Mouse (Mus musculus) thymus, postnatal 10 days (tissue): Measurements from ENCODE around the gene Endou.
A peak's percentile ranks its signal among the peaks of the same experiment; 100 is the strongest.

Experiments used
- DNase-seq, 2 experiments: peaks; one replicate each; pipeline ENCODE4 v3.0.0; 2021; ENCODE audit warnings: low spot score in 2 of 2

Endou gene

DNA sequence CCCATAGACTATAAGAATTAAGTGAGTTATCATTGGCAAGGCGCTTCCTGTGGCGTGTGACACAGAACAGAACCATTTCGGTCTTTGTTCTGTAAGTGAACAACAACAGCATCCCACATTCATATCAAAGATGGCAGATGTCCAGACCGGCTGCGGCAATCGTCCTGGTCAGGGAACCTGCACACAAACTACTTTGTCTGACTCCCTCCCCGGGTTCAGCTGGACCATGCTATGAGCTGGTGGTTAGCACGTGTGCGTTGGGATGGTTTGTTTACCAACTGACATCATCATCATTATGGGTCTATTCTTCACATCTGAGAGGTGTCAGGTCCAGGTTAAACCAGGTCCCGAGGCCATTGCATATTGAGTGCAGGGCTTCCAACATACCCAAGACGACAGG, 2.7 kb downstream of the Endou start:
- no peak for DNase-seq

DNA sequence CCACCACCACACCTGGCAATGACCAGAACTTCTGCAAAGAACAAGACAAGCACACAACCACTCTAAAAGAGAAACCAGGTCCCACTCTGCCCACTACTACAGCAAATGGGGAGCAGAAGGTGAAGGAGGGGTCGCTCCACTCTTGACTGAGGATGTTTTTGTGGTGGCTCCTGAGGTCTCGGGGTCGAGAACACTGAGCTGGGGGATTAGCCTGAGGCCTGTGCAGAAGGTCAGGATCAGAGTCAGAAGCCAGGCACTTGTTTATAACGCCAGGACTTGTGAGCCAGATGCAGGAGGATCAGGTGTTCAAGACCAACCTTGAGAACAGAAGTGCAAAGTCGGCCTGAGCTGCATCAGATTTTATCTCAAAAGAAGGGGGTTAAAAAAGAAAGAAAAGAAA, 3.6 kb downstream of the Endou start:
- peak in 1 of 2 experiments; percentile 30 for DNase-seq

DNA sequence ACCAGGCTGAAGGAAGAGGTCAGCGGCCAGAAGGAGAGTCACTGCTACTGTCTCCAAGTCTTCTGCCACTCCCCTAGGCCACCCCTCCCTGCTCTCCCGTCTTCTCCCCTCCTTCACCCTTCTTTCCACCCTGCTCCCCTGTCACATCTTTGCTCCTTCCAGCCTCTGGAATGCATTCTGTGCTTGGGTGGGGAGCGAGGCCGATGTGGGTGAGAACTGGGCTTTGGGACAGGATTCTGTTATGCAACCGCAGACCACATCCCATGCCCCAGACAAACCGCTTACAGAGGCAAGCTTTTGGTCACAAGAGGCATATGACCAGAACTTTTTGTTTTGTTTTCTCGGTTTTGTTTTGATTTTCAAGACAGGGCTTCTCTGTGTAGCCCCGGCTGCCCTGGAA, 4.1 kb downstream of the Endou start:
- peak in 1 of 2 experiments; percentile 30 for DNase-seq

DNA sequence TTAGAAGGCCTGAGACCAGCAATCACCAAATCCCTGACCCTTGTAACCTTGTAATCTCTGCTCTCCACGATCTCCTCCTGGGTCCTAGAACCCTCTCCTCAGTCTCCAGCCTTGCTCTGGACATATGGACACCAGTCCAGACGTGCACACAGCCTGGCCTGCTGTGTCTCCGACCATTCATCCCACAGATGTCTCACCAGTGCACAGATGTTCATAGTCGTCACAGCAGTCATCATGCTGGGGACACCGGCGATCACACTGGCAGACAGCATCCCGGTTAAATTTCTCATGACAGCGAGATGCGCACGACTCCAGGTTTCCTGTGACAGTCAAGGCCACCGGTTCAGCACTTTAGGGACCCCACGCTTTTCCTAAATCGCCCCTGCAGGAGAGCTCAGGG, 4.8 kb downstream of the Endou start:
- no peak for DNase-seq

DNA sequence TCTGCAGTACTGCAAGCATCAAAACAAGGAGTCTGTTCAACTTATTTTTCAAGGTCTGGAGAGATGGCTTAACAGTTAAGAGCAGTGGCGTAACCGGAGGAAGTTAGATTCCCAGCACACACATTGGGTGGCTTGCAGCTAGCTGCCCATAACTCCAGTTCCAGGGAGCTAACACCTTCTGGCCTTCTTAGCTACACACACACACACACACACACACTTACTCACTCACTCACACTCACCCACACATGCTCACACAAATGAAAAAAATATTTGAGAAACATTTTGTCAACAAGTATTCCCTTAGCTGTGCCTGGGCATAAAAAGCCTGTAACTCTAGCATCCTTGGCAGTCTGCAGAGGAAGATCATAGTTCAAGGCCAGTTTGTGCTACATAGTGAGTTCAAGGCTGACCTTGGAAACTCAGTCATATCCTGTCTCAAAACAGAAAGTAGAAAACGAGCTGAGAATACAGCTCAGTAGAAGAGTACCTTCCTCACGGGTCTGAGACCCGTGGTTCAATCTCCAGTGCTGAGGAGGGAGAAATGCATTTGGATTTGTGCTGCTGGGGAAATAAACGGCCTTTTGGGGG, 5.8 kb downstream of the Endou start:
- no peak for DNase-seq

DNA sequence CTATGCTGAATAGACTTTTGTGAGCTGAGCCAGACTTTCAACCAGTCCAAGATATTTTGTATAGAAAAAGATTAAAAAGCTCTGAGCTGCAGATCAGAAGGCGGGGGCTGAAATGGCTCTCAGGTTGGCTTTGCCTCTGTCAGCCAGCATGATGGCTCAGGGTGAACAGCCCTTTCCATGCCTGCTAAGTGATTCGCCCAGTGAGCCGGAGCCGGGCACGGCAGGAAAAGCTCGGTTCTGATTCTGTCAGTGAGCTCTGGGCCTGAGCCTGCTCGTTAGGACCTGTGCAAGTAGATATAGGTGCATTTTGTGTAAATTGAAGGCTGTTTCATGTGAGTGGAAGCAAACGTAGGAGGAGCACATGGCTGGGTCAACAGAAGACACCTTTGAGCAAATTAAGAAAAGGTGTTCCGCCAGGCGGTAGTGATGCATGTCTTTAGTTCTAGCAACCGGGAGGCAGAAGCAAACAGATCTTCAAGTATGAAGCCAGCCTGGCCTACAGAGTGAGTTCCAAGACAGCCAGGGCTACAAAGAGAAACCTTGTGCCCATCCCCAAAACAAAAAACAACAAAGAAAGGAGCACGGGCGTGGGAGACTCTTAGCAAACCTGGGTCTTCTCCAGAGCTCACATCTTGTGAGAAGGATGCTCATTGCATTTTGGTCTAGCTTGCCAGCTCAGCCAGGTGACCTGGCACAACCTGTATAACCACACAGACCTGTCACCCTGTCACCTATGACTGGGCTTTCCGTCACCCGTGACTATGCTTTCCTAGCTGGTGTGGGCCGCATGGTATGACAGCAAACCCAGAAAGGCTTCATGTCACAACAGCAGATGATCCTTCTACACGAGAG, 6.6 kb downstream of the Endou start:
- no peak for DNase-seq

DNA sequence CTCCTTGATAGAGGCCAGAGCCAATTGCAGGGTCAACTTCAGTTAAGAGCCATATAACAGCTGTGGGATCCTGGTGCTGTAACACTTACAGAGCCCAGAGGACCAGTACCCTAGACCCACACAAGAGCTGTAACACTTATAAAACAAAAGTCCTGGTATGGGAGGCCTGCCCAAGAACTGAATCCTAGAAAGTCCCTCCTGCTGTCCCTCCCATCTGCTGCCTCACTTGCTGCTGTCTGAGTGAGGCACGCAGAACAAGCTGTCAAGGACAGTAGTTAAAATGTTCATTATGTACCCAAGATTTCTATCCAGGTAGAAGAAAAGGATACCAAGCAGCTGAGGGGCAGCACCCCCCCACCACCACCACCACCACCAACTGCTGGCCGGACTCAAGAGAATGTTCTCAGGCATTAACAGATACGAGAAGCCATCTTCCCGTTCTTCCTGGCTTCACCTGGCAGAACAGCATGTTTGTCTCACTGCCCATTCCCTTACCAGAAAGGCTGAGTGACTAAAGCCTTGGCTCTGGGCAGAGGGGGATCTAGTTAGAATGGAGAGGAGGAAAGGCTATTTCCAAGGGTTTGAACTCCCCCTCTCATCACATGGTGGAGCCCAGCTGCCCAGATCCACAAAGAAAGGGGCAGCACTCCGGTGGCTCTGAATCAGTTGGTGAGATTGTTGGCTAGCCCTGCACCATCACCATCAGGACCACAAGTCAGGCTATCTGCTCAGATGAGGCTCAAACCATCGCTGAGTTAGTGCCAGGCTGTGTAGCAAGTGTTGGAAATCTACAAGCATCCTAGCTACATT, 7.4 kb downstream of the Endou start:
- no peak for DNase-seq

DNA sequence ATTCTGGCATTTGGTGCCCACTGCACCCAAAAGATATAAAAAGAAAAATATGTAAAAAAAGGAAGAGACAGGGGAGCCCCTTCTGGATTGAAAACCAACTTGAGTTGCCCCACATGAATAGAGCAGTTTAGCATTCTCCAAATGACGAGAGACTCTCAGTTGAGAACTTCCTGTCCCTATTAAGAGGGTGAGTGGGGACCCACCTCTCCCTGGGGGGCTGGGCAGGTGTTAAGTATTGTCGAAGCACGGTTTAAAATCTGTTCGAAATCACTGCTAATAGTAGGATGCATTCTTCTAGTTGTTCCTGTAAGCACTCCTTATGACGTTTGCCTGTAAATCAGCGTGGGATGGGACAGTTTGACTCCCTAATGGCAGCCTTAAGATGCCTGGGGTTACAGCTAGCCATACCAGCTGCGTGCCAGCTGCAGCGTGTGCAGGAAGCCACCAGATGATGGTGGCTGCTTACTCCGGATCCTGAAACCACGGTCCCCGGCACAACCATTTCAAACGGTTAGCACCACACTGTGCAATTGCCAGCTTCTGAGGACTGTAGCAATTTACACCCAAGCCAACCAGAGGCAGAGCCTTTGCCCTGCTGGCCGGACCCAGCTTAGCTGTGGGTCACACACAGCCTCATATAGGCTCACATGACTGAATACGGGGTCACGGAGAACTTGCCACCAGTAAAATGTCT, 10.0 kb downstream of the Endou start:
- DNase-seq, result peak; percentile 76 to 79

DNA sequence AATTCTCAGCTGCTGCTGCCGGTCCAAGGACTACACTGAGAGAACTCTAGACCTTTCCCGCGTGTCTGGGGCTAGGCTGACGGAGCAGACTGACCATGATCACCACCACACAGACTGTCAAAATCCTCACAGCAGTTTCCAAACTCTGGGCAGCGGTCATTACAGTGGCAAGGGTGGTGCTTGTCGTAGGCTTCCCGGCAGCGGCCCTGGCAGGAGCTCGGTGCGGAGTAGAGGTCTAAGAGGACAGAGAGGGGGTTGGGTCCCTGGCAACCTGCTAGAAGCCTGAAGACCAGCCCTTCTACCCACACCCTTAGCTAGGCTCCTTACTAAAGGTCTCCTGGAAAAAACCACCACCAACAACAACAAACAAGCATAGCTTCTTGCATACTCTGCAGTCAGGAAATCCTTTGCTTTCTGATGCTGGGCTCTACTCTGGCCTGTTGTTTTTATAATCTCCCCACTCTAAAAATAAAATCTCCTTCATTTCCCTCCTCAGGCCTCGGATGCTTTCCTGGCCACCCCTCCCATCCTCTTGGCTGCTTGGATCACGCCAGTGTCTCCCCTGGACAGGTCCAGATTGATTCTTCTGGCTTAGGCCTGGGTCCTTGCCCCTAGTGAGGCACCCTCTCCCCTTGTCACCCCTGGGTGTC, 11.0 kb downstream of the Endou start:
- DNase-seq, result peak in 1 of 2 experiments; percentile 26

DNA sequence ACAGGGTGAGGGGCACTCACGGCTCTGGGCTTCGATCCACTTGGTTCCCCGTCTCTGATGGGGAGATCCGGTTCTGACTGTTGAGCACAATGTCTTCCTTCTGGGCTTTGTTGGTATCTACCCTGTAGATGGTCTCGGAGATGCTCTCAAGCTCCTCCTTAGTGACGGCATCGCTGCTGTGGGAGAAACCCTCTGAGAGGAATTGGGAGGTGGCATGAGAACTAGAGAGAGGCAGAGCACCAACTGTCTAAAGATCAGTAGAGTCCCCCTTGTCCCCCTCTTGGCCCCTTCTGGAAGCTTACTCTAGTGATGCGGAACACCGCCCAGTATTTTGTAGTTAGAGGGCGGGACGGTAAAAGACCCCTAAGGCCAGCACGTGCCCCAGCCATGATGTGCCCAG, 11.6 kb downstream of the Endou start:
- peak in 1 of 2 experiments; percentile 14 for DNase-seq

DNA sequence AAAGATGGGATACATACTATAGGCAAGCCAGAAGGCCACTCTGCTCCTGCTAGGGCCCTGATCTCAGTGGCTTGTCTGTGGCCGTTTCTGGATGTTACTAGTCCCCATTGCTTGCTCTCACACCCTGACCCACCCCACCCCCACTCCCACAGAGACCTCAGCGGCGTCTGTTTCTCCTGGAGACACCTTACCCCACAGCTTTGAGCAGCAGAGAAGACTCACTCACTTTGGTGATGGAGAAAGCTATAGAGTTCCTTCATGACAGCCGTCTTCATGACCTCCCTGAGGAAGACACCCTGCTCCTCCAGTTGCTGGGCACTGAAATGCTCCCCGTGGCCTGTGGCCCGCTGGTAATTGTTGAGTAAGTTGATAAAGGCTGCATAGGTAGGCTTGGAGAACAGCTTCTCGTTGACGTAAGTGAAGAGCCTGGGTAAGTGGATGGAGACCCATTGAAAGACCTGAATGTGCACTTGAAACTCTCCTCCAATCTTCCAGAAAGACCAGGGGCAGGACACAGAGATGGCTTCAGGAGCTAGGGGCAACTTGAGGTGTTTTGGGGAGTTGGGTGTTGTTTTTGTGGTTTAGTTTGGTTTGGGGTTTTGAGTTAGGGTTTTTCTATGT, 12.5 kb downstream of the Endou start:
- DNase-seq, result peak; percentile 12 to 31

DNA sequence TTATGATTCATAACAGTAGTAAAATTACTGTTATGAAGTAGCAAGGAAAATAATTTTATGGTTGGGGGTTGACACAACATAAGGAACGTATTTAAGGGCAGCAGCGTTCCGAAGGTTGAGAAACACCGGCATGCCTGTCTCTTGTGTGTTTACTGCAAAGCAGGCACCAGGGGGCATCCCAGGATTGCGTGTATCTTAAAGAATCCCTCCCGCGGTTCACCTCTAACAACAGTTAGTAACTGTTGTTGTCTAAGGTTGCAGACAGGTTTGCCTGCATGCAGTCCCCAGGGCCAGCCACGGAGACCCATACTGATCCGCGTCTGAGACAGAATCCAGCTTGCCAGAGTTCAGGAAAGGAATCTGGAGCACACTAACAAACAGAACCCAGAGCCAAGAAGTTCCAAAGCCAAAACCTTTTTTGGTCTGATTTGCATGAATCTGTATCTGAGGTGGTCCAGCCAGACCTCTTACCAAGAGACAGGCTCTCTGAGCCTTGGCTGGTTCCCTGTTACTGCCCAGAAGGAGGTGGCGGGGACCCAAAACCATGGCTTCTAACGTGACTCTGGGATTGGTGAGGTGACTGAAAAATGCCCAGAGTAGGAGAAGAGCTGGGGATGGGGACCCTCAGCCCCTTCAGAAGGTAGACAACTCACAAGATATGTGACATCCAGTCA, 13.1 kb downstream of the Endou start:
- peak; percentile 73 to 82 for DNase-seq

DNA sequence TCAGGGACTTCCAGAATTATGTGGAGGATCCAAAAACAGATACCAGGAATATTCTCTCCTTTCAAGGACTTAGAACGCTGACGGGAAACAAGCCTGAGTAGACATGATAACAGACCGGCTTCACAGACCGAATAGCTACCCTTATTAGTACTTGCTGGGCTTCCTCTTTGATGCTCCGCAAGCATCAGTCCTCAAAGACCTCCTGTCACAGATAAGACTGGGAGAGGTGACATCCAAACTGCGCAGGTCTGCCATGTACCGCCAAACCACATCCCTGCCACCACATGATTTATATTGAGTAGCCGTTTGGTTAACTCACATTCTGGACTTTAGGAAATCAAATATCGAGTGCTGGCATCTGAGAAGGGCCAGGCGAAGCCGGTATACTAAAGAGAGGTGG, 14.4 kb downstream of the Endou start:
- DNase-seq, result no peak

DNA sequence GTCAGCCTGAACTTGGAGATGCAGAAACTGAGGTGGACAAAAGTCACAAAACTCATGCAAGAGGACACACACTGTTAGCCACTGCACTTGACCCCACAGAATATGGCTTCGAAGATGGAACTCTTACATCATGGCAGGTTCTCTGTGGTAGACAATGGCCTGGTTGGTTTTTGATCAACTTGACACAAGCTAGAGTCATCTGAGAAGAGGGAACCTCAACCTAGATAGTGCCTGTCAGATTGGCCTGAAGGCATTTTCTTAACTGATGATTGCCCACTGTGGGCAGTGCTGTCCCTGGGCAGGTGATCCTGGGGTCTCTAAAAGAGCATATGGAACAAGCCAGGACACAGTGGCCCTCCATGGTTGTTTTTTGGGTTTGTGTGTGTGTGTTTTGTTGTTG, 15.4 kb downstream of the Endou start:
- DNase-seq, result no peak

DNA sequence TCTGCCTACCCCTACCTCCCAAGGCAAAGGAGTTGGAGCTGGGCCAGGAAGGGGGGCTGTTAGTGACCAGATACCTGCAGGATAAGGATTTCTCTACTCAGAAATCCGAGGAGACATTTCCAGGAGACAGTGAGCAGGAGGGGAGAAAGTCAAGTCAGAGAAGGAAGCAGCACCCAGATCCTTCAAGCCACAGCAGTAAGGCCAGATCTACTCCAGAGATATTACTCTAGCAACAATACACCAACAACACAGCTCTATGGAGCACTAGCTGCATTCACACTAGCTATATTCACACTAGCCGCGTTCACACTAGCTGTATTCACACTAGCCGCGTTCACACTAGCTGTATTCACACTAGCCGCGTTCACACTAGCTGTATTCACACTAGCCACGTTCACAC, 16.1 kb downstream of the Endou start:
- DNase-seq, result no peak

DNA sequence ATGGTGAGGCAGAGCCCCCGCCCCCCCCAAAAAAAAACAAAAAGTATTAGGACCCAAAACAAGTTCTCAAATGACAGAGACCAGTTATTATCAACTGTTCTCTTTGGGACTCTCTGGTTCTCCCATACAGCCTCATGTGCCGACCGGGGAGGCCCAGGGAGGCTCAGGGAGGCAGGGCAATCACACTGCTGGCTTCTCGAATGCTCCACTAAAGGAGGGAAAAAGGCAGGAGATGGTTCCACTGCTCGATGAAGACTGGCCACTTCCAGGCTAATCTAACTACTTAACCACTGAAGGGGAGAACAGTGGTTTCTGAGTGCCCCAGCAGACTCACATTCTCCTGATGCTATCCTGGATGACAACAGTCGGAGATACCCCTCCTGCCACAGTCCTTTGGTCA, 18.6 kb downstream of the Endou start:
- DNase-seq, result no peak

DNA sequence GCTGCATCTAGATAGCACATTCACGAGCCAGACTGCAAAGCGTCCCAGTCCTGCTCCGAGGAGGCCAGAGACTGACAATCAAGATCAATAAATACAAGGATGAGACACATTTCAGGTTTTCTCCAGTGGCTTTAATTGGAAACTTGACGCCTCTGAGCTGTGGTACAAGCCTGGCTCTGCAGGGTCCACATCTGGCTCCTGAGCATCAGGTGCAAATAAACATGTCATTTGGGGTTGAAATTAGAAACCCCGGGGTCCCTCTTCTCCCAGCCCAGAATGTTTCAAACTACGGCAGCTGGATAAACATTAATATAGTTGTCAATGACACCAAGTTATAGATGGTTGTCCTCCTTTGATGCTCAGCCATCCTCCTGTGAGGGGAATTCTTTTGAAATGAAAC, 20.2 kb downstream of the Endou start:
- DNase-seq, result no peak

DNA sequence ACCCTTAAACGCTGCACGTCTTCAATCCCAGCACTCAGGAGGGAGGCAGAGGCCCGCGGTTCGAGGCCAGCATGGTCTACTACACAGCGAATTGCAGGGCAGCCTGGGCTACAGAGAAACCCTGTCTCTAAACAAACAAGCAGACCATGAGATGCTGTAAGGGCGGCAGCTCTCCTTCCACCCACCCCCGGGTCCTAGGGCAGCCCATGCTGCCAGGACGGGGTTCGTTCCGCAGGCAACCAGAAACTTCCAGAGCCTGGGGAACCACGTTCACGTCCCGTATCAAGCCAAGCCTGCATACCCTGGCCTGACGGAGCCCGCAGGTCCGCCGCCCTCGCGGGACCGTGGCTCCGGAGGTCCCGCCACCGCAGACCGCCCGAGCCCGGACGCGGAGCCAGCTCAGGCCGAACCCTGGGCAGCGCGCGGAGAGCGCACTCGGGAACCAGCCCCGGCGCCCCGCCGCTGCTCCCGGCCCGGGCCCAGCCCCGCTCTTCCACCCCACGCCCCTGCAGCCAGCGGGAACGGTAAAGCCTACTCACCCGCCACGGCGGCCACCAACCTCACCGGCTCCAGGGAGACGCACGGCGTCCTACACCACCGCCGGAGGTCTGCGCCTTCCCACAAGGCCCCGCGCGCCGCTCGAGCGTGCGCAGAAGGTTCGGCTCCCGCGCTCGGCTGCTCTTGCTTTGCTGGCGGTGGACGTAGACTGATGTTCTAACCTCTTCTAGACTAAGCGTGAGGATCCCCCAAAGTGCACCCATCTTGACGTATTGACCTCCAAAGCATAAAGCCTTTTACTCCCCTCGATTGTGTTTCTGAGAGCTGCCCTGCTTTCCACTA, 25.7 kb downstream of the Endou start, which contains the start of gene Rpap3:
Gene Rpap3, minus strand, starts transcription at position 615 of the 840 bp plus-strand sequence.
- DNase-seq, result peak; percentile 73 to 84

DNA sequence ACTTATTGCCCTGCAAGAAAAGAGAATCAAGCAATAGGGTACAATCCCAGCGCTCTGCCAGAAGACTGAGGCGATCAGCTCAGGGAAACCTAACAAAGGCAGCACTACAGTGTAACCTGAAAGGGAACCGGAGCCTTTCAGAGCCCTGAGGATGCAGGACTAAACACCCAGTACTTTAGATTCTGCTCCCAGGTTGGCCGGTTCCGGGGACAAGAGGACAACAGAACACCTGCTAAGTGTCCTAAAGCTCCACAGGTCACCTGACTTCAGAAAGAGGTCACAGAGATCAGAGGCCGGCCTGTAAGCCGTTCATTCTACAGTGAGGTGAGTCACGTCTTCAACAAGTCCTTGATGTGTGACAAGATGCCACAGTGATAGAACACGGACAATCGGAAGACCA, 34.5 kb downstream of the Endou start:
- no peak for DNase-seq
